Mouse (Mus musculus) limb, embryonic 13.5 days (tissue): ENCODE data around the gene Tdgf1. TPM values are rescaled to one million over a fixed set of nuclear protein-coding genes. Genes with fewer than 3 reads are reported as not detected.

Experiments used
- ATAC-seq: fragments of 200-750 bp; cut with Nextera tagmentation; 2 replicates; pipeline ENCODE4 v1.8.0; 2017; ENCODE audit warnings: low read depth, moderate number of reproducible peaks, moderate TSS enrichment; ENCODE audit not compliant: low FRiP score
- H3K27ac ChIP-seq: fragments of 300-500 bp; sonication (generic); 2 replicates; pipeline ENCODE4 v1.5.1; 2015; ENCODE audit warnings: inconsistent platforms, mild to moderate bottlenecking, moderate library complexity
- H3K27me3 ChIP-seq: fragments of 300-500 bp; sonication (generic); 2 replicates; pipeline ENCODE4 v1.6.1; 2015; ENCODE audit warnings: mild to moderate bottlenecking, inconsistent platforms
- H3K36me3 ChIP-seq: fragments of 300-500 bp; sonication (generic); 2 replicates; pipeline ENCODE4 v1.6.1; 2015; ENCODE audit warnings: inconsistent platforms, mild to moderate bottlenecking, moderate library complexity
- H3K4me1 ChIP-seq: fragments of 300-500 bp; sonication (generic); 2 replicates; pipeline ENCODE4 v1.6.1; 2015; ENCODE audit warnings: inconsistent platforms
- H3K4me2 ChIP-seq: fragments of 300-500 bp; sonication (generic); replicated peaks from 2 replicates; pipeline ENCODE4 v1.6.1; 2015; ENCODE audit warnings: inconsistent platforms, mild to moderate bottlenecking, moderate library complexity
- H3K4me3 ChIP-seq: fragments of 300-500 bp; sonication (generic); 2 replicates; pipeline ENCODE4 v1.5.1; 2015; ENCODE audit warnings: moderate library complexity, mild to moderate bottlenecking, inconsistent platforms
- H3K9ac ChIP-seq: fragments of 300-500 bp; sonication (generic); 2 replicates; pipeline ENCODE4 v1.6.1; 2015; ENCODE audit warnings: mild to moderate bottlenecking, inconsistent platforms
- H3K9me3 ChIP-seq: fragments of 300-500 bp; sonication (generic); 2 replicates; pipeline ENCODE4 v1.6.1; 2016; ENCODE audit warnings: inconsistent platforms
- WGBS: fragments of 180-500 bp; shearing (Covaris S2); methylation state at CpG from one replicate; pipeline ENCODE4 v1.1.7; 2015; 5-methylcytosine and 5-hydroxymethylcytosine counted together
- polyA plus RNA-seq: library from polyadenylated mRNA; unstranded; fragments of >200 nt; fragmentation: Nextera tagmentation; extraction: Ambion mirVana; gene quantifications from 2 replicates; pipeline ENCODE4 v1.2.1, GENCODE M21; 2015

Gene Tdgf1
- polyA plus RNA-seq, 1 experiment from 2014 or later, result 0.11 TPM

GRCm38 (mm10) chr9:110965910-110966231, 19.9 kb upstream of the Tdgf1 start:
- H3K9ac ChIP-seq, result no peak overlapping the region
- 72% methylated on average over 2 of the region's 2 CpGs for WGBS
- no peak overlapping the region for H3K4me2 ChIP-seq
- H3K36me3 ChIP-seq, result no peaks in the 10 kb centered on the region
- H3K9me3 ChIP-seq, result no peaks in the 10 kb centered on the region; the same call in 1 of the 2 replicates
- H3K27me3 ChIP-seq, result no peaks in the 10 kb centered on the region
- no peak overlapping the region for H3K4me3 ChIP-seq
- H3K4me1 ChIP-seq, result no peaks in the 10 kb centered on the region
- no peak overlapping the region for H3K27ac ChIP-seq
- ATAC-seq, result no peak

- Histone ChIP-seq H3K4me3 (no peak overlapping the region), H3K9ac (no peak overlapping the region), H3K36me3 (no peaks in the 10 kb centered on the region), H3K9me3 (no peaks in the 10 kb centered on the region; the same call in 1 of the 2 replicates), H3K4me2 (no peak overlapping the region), H3K4me1 (no peaks in the 10 kb centered on the region), H3K27ac (no peak overlapping the region), H3K27me3 (no peaks in the 10 kb centered on the region)
- 88% methylated on average over 22 of the region's 22 CpGs for WGBS
- no peak for ATAC-seq
Observed at GRCm38 (mm10) chr9:110965062-110965909, 19.3 kb upstream of the Tdgf1 start.

GRCm38 (mm10) chr9:110963566-110964115, 17.7 kb upstream of the Tdgf1 start:
- Histone ChIP-seq H3K4me2 (no peak overlapping the region), H3K36me3 (no peaks in the 10 kb centered on the region), H3K9ac (no peak overlapping the region), H3K4me1 (no peaks in the 10 kb centered on the region), H3K27ac (no peak overlapping the region), H3K4me3 (no peak overlapping the region), H3K27me3 (no peaks in the 10 kb centered on the region), H3K9me3 (no peaks in the 10 kb centered on the region; the same call in 1 of the 2 replicates)
- ATAC-seq, result no peak
- WGBS, result 86% methylated on average over 8 of the region's 8 CpGs

- no peaks in the 10 kb centered on the region for H3K36me3 ChIP-seq
- 98% methylated on average over 8 of the region's 8 CpGs for WGBS
- H3K4me2 ChIP-seq, result no peak overlapping the region
- no peaks in the 10 kb centered on the region for H3K4me1 ChIP-seq
- H3K27me3 ChIP-seq, result peaks cover 1% of the 10 kb centered on the region; the same call in 1 of the 2 replicates
- no peaks in the 10 kb centered on the region for H3K9me3 ChIP-seq
- no peak for ATAC-seq
- no peak overlapping the region for H3K4me3 ChIP-seq
- no peak overlapping the region for H3K9ac ChIP-seq
- H3K27ac ChIP-seq, result no peak overlapping the region
Observed at GRCm38 (mm10) chr9:110961386-110961785, 15.4 kb upstream of the Tdgf1 start.

- ATAC-seq, result no peak
- 86% methylated on average over 13 of the region's 13 CpGs for WGBS
- H3K36me3 ChIP-seq, result no peaks in the 10 kb centered on the region
Observed at GRCm38 (mm10) chr9:110960230-110961149, 14.5 kb upstream of the Tdgf1 start.

GRCm38 (mm10) chr9:110959669-110960068, 13.7 kb upstream of the Tdgf1 start:
- Histone ChIP-seq H3K9me3 (no peaks in the 10 kb centered on the region), H3K4me2 (no peak overlapping the region), H3K4me3 (no peak overlapping the region), H3K4me1 (no peaks in the 10 kb centered on the region), H3K9ac (no peak overlapping the region), H3K27me3 (peaks cover 19% of the 10 kb centered on the region), H3K36me3 (no peaks in the 10 kb centered on the region), H3K27ac (no peak overlapping the region)
- WGBS, result 79% methylated on average over 5 of the region's 5 CpGs
- ATAC-seq, result no peak

More at GRCm38 (mm10) chr9:110960230-110961149, 14.5 kb upstream of the Tdgf1 start:
- Histone ChIP-seq H3K9me3 (no peaks in the 10 kb centered on the region), H3K9ac (no peak overlapping the region), H3K4me1 (no peaks in the 10 kb centered on the region), H3K27me3 (peaks cover 10% of the 10 kb centered on the region), H3K27ac (no peak overlapping the region), H3K4me3 (no peak overlapping the region), H3K4me2 (no peak overlapping the region)

GRCm38 (mm10) chr9:110955962-110956361, 10.0 kb upstream of the Tdgf1 start:
- Histone ChIP-seq H3K27me3 (peaks cover 55% of the 10 kb centered on the region), H3K4me3 (no peak overlapping the region), H3K9ac (no peak overlapping the region), H3K27ac (no peak overlapping the region), H3K4me2 (no peak overlapping the region), H3K9me3 (no peaks in the 10 kb centered on the region), H3K4me1 (peaks cover 6% of the 10 kb centered on the region; the same call in 1 of the 2 replicates), H3K36me3 (no peaks in the 10 kb centered on the region)
- ATAC-seq, result no peak
- 85% methylated on average over 6 of the region's 6 CpGs for WGBS

- Histone ChIP-seq H3K4me3 (no peak overlapping the region), H3K4me2 (no peak overlapping the region), H3K27ac (no peak overlapping the region), H3K27me3 (peaks cover 55% of the 10 kb centered on the region), H3K4me1 (peaks cover 6% of the 10 kb centered on the region; the same call in 1 of the 2 replicates), H3K9me3 (no peaks in the 10 kb centered on the region), H3K36me3 (no peaks in the 10 kb centered on the region), H3K9ac (no peak overlapping the region)
- no peak for ATAC-seq
- 52% methylated on average over 2 of the region's 2 CpGs for WGBS
Observed at GRCm38 (mm10) chr9:110954681-110955445, 8.9 kb upstream of the Tdgf1 start.

GRCm38 (mm10) chr9:110953550-110954461, 7.8 kb upstream of the Tdgf1 start:
- no peak overlapping the region for H3K27ac ChIP-seq
- H3K27me3 ChIP-seq, result peaks cover 61% of the 10 kb centered on the region
- H3K4me1 ChIP-seq, result peaks cover 6% of the 10 kb centered on the region; the same call in 1 of the 2 replicates
- peak overlapping the region; percentile 56 for H3K9ac ChIP-seq
- no peaks in the 10 kb centered on the region for H3K9me3 ChIP-seq
- H3K4me3 ChIP-seq, result peak overlapping the region; percentile 53
- H3K4me2 ChIP-seq, result peak overlapping the region; percentile 94
- ATAC-seq, result peak; percentile 31; the same call in 1 of the 2 replicates
- 1% methylated on average over 44 of the region's 44 CpGs for WGBS
- no peaks in the 10 kb centered on the region for H3K36me3 ChIP-seq

GRCm38 (mm10) chr9:110952931-110953549, 7.1 kb upstream of the Tdgf1 start:
- Histone ChIP-seq H3K4me3 (peak overlapping the region; percentile 53), H3K36me3 (no peaks in the 10 kb centered on the region), H3K4me2 (peak overlapping the region; percentile 94), H3K9ac (no peak overlapping the region), H3K27ac (no peak overlapping the region), H3K4me1 (peaks cover 6% of the 10 kb centered on the region; the same call in 1 of the 2 replicates), H3K27me3 (peaks cover 67% of the 10 kb centered on the region), H3K9me3 (no peaks in the 10 kb centered on the region)
- WGBS, result 42% methylated on average over 5 of the region's 5 CpGs
- ATAC-seq, result no peak
